Comparison of ENCODE assay signal across 22 mouse cellular contexts in genomic region chr17:49824841-49825450, GRCm38 (mm10).
DNase-seq lines count a peak whose midpoint lies in the region; ATAC-seq and TF ChIP-seq lines count a peak whose summit lies in the region.
"Had no signal": no experiment of that assay in that cellular context is flagged by ENCODE, and none has a peak within 500 bp of the region (broad histone marks: within the 10 kb centered on the region; RNA-seq: fewer than 3 reads in every experiment).

No protein-coding gene starts in this region.

- TF ChIP-seq CTCF in cerebellum, adult 2 months (IDR thresholded peaks at IDR 0.05; ENCODE audit: borderline replicate concordance, insufficient read depth, low read depth, low read length) = no peak
- TF ChIP-seq CTCF in heart, postnatal 0 days (IDR thresholded peaks at IDR 0.05; ENCODE audit: low read depth) = no peak

- no peak overlapping the region for H3K27ac ChIP-seq in cerebellum, adult 2 months (ENCODE audit: insufficient read depth, low read length)
- peak overlapping the region; percentile 31; the same call in 1 of the 2 replicates for H3K27ac ChIP-seq in heart, postnatal 0 days (ENCODE audit: low read depth)
- H3K27ac ChIP-seq: embryonic facial prominence, embryonic 13.5 days; kidney, embryonic 15.5 days; left cerebral cortex, adult 2 months; midbrain, embryonic 10.5 days had no signal

- H3K4me2 ChIP-seq in heart, postnatal 0 days (ENCODE audit: low read depth, low read length) = no peak overlapping the region
- H3K4me2 ChIP-seq: embryonic facial prominence, embryonic 13.5 days; kidney, embryonic 15.5 days had no signal

- TF ChIP-seq POLR2A in cerebellum, adult 2 months (IDR thresholded peaks at IDR 0.05; ENCODE audit: borderline replicate concordance, insufficient read depth, low read length) = no peak

- H3K9ac ChIP-seq in heart, postnatal 0 days (replicated peaks; ENCODE audit: low read depth, low read length) = no peak overlapping the region
- H3K9ac ChIP-seq: embryonic facial prominence, embryonic 13.5 days; forebrain, postnatal 0 days; kidney, embryonic 15.5 days had no signal

- H3K27me3 ChIP-seq in cerebellum, adult 2 months (ENCODE audit: control insufficient read depth, insufficient read depth, low read length) = no peaks in the 10 kb centered on the region
- H3K27me3 ChIP-seq in heart, postnatal 0 days (ENCODE audit: control insufficient read depth, insufficient read depth, low read length) = no peaks in the 10 kb centered on the region
- H3K27me3 ChIP-seq: embryonic facial prominence, embryonic 13.5 days; kidney, embryonic 15.5 days; Patski had no signal

- no peaks in the 10 kb centered on the region for H3K9me3 ChIP-seq in heart, postnatal 0 days (replicated peaks; ENCODE audit: control insufficient read depth, low read length)
- H3K9me3 ChIP-seq: embryonic facial prominence, embryonic 13.5 days; kidney, embryonic 15.5 days; midbrain, embryonic 10.5 days had no signal

- peaks cover 22% of the 10 kb centered on the region; the same call in 1 of the 2 replicates for H3K4me1 ChIP-seq in cerebellum, adult 2 months (ENCODE audit: control insufficient read depth, insufficient read depth, low read length)
- peaks cover 21% of the 10 kb centered on the region; the same call in 1 of the 2 replicates for H3K4me1 ChIP-seq in heart, postnatal 0 days (ENCODE audit: control insufficient read depth, insufficient read depth)
- H3K4me1 ChIP-seq: embryonic facial prominence, embryonic 13.5 days; kidney, embryonic 15.5 days; midbrain, embryonic 10.5 days had no signal

- WGBS in cerebellum, adult 2 months = 63% methylated on average over 7 of the region's 7 CpGs
- WGBS in heart, postnatal 0 days = 81% methylated on average over 7 of the region's 7 CpGs

- ATAC-seq in heart, postnatal 0 days (ENCODE audit: insufficient read depth, low read depth) = no peak
- ATAC-seq: CD4-positive, CD25-positive, alpha-beta regulatory T cell, adult 4 months; midbrain, embryonic 16.5 days; Patski had no signal

- intact Hi-C loops in heart, postnatal 36 days (cut with DNase I) = no loop called here

- peak; percentile 8 to 13 for DNase-seq in cerebellum, adult 2 months
- no peak for DNase-seq in cerebellum, adult 8-10 months
- DNase-seq in heart, adult 11 months = peak; percentile 49
- DNase-seq in heart, postnatal 36 days = no peak
- DNase-seq in heart, postnatal 0 days (ENCODE audit: low spot score) = no peak
- DNase-seq in heart, postnatal 4 days = no peak
- peak; percentile 25 for DNase-seq in Muller cell, postnatal 12 days (ENCODE audit: inconsistent ontology term)
- no peak for DNase-seq in thymus, postnatal 0 days (ENCODE audit: low spot score)
- DNase-seq: gastrocnemius, postnatal 14 days; kidney, adult 11 months; kidney, postnatal 4 days; lung, postnatal 10 days; thymus, postnatal 4 days had no signal

- TF ChIP-seq EP300 in heart, postnatal 0 days (IDR thresholded peaks at IDR 0.05; ENCODE audit: low read depth) = no peak

- H3K4me3 ChIP-seq in cerebellum, adult 2 months (replicated peaks; ENCODE audit: insufficient read depth, low read depth, low read length) = no peak overlapping the region
- H3K4me3 ChIP-seq in heart, postnatal 0 days (ENCODE audit: low read depth, low read length) = no peak overlapping the region
- H3K4me3 ChIP-seq: embryonic facial prominence, embryonic 13.5 days; kidney, embryonic 15.5 days; left cerebral cortex, adult 2 months; midbrain, embryonic 10.5 days; myocyte had no signal

- no peaks in the 10 kb centered on the region for H3K36me3 ChIP-seq in heart, postnatal 0 days (replicated peaks; ENCODE audit: control insufficient read depth, insufficient read depth, low read length)
- H3K36me3 ChIP-seq: embryonic facial prominence, embryonic 13.5 days; kidney, embryonic 15.5 days; midbrain, embryonic 10.5 days had no signal

Comparison
In these comparisons a context has a peak if more than half of its experiments do, and no peak if none do; other contexts are left out.
1. DNase-seq: peak in cerebellum, adult 2 months (2 of 2), heart, adult 11 months (single experiment) and Muller cell, postnatal 12 days (single experiment); none in cerebellum, adult 8-10 months (single experiment), heart, postnatal 36 days (0 of 2), heart, postnatal 0 days (single experiment), heart, postnatal 4 days (single experiment) and thymus, postnatal 0 days (single experiment).